Mouse (Mus musculus) lung, postnatal 25 days (tissue): ENCODE data around the gene Zfp667.
A peak's percentile ranks its signal among the peaks of the same experiment; 100 is the strongest.
"Not testable (repeated sequence)": the region's sequence is repeated elsewhere in the genome, so short reads cannot be mapped to it uniquely, and the experiment has no call there.

Experiments
- DNase-seq: peaks from one replicate; pipeline ENCODE4 v3.0.0; 2022; ENCODE audit warnings: low spot score

Zfp667 gene

GRCm38 (mm10) chr7:6285842-6286705 is at the start of gene Zfp667:
Zfp667 (plus strand) TSS chr7:6286579.
- peak; percentile 97 for DNase-seq

DNA sequence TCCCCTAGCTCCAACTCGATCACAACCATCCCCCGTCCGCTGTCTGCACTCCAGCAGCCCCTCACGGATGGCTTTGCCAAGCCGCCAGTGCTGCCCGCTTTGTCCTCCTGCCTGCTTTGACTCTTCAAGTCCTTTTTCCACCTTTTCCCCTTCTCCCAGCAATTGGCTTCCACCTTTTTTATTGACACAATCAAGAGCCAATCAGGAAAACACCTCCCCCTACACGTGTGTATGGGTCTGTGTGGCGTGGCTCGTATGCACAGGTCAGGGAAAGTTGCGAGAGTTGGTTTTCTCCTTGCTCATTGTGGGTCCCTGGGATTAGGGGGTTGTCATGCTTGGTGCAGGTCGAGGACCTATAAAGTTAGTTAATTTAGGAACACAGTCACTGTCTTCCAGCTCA is 46.6 kb upstream of the Zfp667 start:
- DNase-seq: peak; percentile 7

- peak; percentile 45 for DNase-seq
These were observed 45.4 kb upstream of the Zfp667 start for GRCm38 (mm10) chr7:6240841-6241425.

DNA sequence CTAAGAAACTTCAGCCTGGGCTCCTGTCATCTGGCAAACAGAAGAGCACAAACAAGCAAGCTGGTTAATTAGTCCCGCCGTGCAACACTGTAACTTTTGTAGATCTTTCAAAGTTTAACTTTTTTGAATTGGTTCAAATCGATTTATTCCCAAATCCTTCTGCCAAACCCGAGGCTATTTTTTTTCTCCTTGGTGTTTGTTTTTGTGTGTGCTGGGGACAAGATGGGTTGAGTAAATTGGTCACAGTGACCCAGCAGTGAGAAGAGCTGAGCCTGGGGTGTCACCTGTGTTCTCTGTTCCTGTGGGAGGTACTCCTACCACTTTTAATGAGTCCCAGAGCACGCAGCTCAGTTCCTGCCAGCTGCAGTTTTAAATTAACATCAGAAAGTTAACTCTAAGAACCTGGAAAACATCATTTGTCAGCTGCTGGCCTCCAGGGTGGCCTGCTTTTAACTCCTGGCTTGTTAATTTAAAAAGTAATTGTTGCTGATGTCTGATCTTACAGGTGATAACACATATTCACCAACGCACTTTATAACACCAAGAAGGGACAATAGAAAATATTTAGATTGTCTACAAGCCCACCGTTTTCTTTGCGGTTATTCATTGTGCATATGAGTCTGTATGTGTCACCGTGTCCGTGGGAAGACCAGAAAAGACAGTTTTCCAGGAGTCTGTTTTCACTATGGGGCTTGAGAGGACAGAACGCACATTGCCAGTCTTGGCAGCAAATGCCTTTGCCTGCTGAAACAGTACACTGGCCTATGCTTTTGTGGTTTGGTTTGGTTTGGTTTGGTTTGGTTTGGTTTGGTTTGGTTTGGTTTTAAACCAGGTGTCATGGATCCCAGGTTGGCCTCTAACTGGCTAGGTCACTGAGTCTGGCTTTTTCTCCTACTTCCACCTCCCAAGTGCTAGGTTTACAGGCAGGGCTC is 41.8 kb upstream of the Zfp667 start:
- DNase-seq: no peak

DNA sequence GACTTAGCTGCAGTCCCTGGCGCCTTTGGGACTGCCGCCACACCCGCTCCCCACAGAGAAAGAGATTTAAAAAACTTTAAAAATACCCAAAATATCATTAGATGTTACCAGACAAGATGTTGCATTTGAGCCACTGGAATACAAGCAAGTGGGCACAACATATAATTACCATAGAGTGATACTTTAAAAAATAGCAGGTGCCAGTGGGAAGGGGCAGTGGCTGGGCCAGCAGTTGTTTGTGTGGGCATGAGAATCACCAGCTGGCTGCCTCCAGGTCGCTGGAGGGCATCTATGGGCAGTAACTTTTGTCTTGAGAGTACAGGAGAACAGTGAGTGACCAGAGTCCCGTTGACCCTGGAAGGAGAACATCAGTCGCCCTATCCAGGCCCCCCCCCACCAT is 34.0 kb upstream of the Zfp667 start, which contains the start of gene Epp13:
Epp13 (plus strand) TSS at position 301 of the 400 bp plus-strand sequence.
- no peak for DNase-seq

DNA sequence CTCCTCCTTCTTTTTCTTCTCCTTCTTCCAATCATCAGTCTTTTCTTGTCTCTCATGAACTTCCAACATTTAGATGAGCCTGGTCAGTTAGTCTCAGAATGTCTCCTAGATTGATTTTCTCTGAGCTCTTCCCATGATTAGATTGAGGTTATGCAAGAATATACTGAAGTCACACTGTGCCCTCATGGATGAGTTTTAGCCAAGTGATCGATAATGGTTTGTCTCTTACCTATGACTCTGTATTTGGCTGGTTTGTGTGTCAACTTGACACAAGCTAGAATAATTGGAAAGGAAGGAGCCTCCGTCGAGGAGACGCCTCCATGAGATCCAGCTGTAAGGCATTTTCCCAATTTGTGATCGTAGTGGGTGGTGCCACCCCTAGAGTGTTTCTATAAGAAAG is 31.9 kb upstream of the Zfp667 start:
- no peak for DNase-seq

DNA sequence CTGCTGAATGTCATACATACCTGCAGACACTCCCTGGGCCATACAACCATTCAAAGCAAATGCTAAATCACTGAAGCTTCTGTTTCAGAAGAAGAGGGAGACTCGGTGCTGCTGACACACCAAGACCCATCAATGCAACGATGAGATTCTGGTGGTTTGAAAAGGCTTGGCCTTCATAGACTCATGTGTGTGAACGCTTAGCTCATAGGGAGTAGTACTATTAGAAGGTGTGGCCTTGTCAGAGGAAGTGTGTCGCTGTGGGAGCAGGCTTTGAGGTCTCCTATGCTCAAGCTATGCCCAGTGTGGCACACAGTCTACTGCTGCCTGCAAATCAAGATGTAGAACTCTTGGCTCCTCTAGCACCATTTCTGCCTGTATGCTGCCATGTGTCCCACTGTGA is 29.0 kb upstream of the Zfp667 start:
- DNase-seq: no peak

GRCm38 (mm10) chr7:6258232-6259220 is 27.9 kb upstream of the Zfp667 start:
- DNase-seq: no peak

DNA sequence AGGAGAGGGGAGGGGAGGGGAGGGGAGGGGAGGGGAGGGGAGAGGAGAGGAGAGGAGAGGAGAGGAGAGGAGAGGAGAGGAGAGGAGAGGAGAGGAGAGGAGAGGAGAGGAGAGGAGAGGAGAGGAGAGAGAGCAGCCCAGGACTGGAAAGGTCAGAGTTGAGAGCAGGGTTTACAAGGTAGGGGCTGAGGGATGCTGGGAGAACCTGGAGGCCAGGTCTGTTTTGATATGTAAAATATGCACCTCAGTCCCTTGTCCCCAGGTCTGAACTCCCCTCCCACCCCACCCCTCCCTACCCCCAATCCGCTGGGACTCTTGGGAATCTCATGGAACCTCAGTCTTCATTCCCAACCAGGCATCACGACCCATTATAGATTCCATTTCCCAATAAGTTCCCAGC is 26.4 kb upstream of the Zfp667 start:
- not testable (repeated sequence) for DNase-seq

DNA sequence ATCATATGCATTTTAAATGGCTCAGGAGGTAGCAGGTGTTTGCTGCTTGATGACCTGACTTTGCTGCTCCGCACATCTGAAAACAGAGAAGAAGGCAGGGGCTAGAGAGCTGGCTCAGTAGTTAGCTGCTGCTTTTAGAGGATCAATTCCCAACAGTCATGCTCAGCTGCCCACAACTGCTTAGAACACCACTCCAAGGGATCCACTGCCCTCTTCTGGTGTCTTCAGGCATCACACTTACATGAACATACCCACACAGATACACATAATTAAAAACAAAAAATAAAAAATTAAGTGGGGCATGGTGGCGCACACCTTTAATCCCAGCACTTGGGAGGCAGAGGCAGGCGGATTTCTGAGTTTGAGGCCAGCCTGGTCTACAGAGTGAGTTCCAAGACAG is 24.3 kb upstream of the Zfp667 start:
- no peak for DNase-seq

- no peak for DNase-seq
These were observed 23.4 kb upstream of the Zfp667 start for GRCm38 (mm10) chr7:6262984-6263383.

DNA sequence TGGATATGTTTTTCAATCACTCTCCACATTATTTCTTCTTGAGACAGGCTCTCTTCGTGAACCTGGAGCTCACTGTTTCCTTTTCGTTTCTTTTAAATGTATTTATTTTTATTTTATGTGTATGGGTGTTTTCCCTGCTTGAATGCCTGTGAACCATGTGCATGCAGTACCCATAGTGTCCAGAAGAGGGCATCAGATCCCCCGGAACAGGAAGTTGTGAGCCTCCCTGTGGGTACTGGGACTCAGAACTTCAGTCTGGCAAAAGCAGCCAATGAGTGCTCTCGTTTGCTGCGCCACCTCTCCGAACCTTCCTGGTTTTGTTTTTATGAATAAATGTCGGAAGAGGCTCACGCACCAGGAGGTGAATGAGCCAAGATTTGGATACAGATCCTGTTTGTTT is 20.7 kb upstream of the Zfp667 start:
- no peak for DNase-seq

DNA sequence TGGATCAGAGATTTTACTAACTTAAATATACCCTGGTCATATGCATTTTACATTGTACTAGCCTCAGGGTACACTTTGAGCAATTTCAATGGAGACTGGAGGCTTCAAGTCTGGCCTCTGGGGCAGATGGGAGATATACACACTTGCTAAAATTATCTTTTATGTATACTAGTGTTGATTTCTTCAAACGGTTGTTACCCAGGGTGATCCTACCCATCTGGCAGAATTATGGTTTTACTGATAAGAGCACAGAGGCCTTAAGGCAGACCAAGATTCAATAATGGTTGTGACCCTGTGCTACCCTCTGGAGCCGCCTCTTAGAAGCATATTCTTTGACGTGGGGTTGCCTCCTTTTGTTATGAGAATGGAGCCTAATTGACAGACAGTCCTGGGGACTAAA is 8.5 kb upstream of the Zfp667 start:
- DNase-seq: no peak

- DNase-seq: peak; percentile 78
These were observed 3.6 kb upstream of the Zfp667 start for GRCm38 (mm10) chr7:6282749-6283148.

GRCm38 (mm10) chr7:6283451-6284075 is 2.8 kb upstream of the Zfp667 start:
- DNase-seq: peak; percentile 83

DNA sequence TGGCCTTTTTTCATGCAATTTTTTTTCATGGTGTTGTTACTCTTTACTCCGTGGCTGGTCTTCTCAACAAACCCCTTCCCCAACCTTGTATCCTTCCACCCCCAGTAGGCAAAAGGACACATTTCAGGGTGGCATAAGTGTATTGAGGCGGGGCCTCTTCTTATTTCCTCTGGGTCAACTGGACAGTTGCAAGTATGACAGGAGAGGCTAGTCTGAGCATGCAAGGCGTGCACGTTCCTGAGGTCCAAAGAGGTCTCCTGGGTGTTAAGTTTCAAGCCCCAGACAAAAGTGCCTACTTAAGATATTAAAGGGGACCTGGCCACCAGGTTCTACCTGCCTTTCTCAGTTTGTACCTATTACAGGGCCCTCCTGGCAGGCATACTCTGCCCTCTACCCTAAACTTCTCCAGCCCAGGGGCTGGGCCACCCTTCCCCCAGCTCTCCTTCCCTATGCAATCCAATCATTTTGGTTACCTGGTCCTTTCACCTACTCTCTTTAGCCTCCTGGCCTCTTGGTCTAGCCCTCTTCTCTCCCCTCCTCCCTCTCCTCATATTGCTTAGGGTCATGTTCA is 1.9 kb upstream of the Zfp667 start:
- no peak for DNase-seq

DNA sequence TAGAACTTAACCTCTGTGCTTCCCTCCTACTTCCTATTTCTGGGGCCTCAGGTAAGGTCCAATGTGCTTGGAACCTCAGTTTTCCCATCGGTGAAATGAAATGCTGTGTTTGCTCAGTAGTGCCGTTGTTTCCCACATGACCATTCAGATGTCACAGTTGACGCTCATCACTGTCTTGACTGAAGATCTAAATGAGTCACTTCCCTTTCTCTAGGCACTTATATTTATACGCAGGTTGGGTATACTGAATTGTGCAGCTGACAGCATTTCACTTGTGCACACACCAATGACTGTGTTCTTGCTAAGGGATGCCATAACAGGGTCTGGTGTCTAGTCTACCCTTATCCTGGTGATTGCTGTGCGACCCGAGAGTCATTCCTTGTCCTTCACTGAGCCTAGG is 1.0 kb upstream of the Zfp667 start:
- DNase-seq: no peak

DNA sequence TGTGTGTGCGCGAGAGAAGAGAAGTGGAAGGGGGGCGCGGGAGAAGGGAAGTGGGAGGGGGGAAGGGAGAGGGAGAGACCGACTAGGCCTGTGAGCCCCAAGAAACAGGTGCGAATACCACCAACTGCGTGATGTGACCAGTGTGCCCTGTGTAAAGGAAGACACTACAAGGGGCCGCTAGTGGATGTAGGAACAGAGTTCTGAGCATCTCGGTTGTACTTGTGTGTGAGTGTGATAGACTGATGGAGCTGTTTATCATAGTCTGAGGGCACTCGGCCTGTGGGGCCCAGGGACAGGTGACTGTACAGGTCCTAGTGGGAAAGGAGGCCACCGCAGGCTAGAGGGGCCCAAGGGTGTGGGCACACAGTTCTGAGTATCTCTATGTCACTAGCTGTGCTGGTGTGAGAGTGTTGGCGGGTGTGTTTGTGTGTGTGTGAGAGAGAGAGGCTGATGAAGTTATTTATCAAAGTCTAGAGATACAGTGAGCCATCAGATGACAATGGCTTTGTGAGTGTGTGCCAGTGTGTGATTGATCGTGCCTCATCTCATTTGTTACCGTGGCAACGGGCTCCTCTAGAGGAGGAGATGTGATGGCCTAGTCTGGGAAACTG is 647 bp downstream of the Zfp667 start:
- DNase-seq: no peak

DNA sequence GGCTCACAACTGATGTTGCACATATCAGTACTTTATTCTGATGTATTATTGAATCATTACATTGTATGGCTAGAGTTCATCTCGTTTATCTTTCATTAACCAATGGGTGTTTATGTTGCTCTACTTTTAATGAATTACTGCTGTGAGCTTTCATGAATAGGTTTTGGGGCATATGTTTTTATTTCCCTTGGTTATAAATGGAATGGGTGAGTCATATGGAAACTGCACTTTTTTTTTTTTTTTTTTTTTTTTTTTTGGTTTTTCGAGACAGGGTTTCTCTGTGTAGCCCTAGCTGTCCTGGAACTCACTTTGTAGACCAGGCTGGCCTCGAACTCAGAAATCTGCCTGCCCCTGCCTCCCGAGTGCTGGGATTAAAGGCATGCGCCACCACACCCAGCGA is 4.7 kb downstream of the Zfp667 start:
- DNase-seq: not testable (repeated sequence)

DNA sequence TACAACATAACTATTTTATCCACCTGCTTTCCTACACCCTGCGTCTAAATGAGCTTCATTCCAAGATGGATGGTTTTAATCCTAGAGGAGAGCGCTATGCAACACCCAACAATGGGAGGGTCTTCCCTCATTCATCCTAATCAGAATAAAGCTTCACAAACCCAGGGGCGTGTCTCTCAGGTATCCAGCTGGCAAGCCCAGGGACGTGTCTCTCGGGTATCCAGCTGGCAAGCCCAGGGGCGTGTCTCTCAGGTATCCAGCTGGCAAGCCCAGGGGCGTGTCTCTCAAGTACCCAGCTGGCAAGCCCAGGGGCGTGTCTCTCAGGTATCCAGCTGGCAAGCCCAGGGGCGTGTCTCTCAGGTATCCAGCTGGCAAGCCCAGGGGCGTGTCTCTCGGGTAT is 14.4 kb downstream of the Zfp667 start:
- not testable (repeated sequence) for DNase-seq
